Mouse (Mus musculus) limb, embryonic 11.5 days (tissue): ENCODE results near the gene Gm9736. TPM values are rescaled to one million over a fixed set of nuclear protein-coding genes. Genes with fewer than 3 reads are reported as not detected.
"Not testable (repeated sequence)": the region's sequence is repeated elsewhere in the genome, so short reads cannot be mapped to it uniquely, and the experiment has no call there.

ENCODE experiments used
- ATAC-seq: fragments of 200-750 bp; cut with Nextera tagmentation; 2 replicates; pipeline ENCODE4 v1.8.0; 2017; ENCODE audit warnings: low read depth; ENCODE audit not compliant: insufficient number of reproducible peaks, low FRiP score, low TSS enrichment
- DNase-seq: peaks from one replicate; pipeline ENCODE4 v3.0.0-alpha.2; 2015; ENCODE audit warnings: low spot score
- H3K27ac ChIP-seq: fragments of 300-500 bp; sonication (generic); replicated peaks from 2 replicates; pipeline ENCODE4 v1.5.1; 2014; ENCODE audit warnings: low read depth, mild to moderate bottlenecking, low read length
- H3K27me3 ChIP-seq: fragments of 300-500 bp; sonication (generic); 2 replicates; pipeline ENCODE4 v1.6.1; 2014; ENCODE audit warnings: mild to moderate bottlenecking, low read length, mixed read lengths; ENCODE audit not compliant: control insufficient read depth, insufficient read depth
- H3K36me3 ChIP-seq: fragments of 300-500 bp; sonication (generic); 2 replicates; pipeline ENCODE4 v1.6.1; 2014; ENCODE audit warnings: mild to moderate bottlenecking, low read length, moderate library complexity, mixed read lengths; ENCODE audit not compliant: control insufficient read depth, insufficient read depth
- H3K4me1 ChIP-seq: fragments of 300-500 bp; sonication (generic); 2 replicates; pipeline ENCODE4 v1.6.1; 2014; ENCODE audit warnings: low read length, mixed read lengths; ENCODE audit not compliant: control insufficient read depth, insufficient read depth
- H3K4me2 ChIP-seq: fragments of 300-500 bp; sonication (generic); 2 replicates; pipeline ENCODE4 v1.6.1; 2014; ENCODE audit warnings: low read depth, mild to moderate bottlenecking, moderate library complexity; ENCODE audit not compliant: severe bottlenecking
- H3K4me3 ChIP-seq: fragments of 300-500 bp; sonication (generic); 2 replicates; pipeline ENCODE4 v1.5.1; 2014; ENCODE audit warnings: low read depth, low read length
- H3K9ac ChIP-seq: fragments of 300-500 bp; sonication (generic); 2 replicates; pipeline ENCODE4 v1.6.1; 2014; ENCODE audit warnings: mild to moderate bottlenecking, low read length
- H3K9me3 ChIP-seq: fragments of 300-500 bp; sonication (generic); 2 replicates; pipeline ENCODE4 v1.6.1; 2016; ENCODE audit warnings: low read length; ENCODE audit not compliant: control insufficient read depth
- WGBS: fragments of 180-500 bp; shearing (Covaris S2); extraction: QIAGEN DNeasy Blood & Tissue Kit; methylation state at CpG from one replicate; pipeline ENCODE4 v1.1.7; 2014; 5-methylcytosine and 5-hydroxymethylcytosine counted together
- polyA plus RNA-seq: library from polyadenylated mRNA; unstranded; fragments of >200 nt; fragmentation: Nextera tagmentation; extraction: Ambion mirVana; gene quantifications from 2 replicates; pipeline ENCODE4 v1.2.1, GENCODE M21; 2014

Gm9736 gene
- polyA plus RNA-seq, 1 experiment from 2014 or later, result not detected

- WGBS, result 67% methylated on average over 1 of the region's 1 CpGs
- H3K4me3 ChIP-seq, H3K9me3 ChIP-seq: not testable (repeated sequence)
Measured at GRCm38 (mm10) chr10:77782442-77782841, 31.3 kb upstream of the Gm9736 start, which contains the start of gene Gm3250. Gene Gm3250, minus strand, starts transcription at chr10:77782542.

GRCm38 (mm10) chr10:77776844-77777243, 25.7 kb upstream of the Gm9736 start, which contains the start of gene Gm7138:
Gene Gm7138, minus strand, starts transcription at chr10:77776944.
- not testable (repeated sequence) for H3K9me3 ChIP-seq, H3K4me2 ChIP-seq, DNase-seq, H3K27me3 ChIP-seq, H3K9ac ChIP-seq, H3K4me3 ChIP-seq, ATAC-seq, H3K36me3 ChIP-seq, H3K27ac ChIP-seq, H3K4me1 ChIP-seq
- WGBS, result 53% methylated on average over 1 of the region's 1 CpGs

More at GRCm38 (mm10) chr10:77782442-77782841, 31.3 kb upstream of the Gm9736 start, which contains the start of gene Gm3250:
- not testable (repeated sequence) for ATAC-seq, H3K27ac ChIP-seq, H3K27me3 ChIP-seq, DNase-seq, H3K36me3 ChIP-seq, H3K4me1 ChIP-seq, H3K9ac ChIP-seq, H3K4me2 ChIP-seq

GRCm38 (mm10) chr10:77772142-77772541, 21.0 kb upstream of the Gm9736 start:
- H3K27me3 ChIP-seq, H3K9ac ChIP-seq, H3K27ac ChIP-seq, H3K4me1 ChIP-seq, H3K36me3 ChIP-seq, DNase-seq, H3K9me3 ChIP-seq, ATAC-seq, H3K4me2 ChIP-seq, H3K4me3 ChIP-seq: not testable (repeated sequence)
- 100% methylated on average over 1 of the region's 3 CpGs for WGBS

- not testable (repeated sequence) for H3K4me2 ChIP-seq, DNase-seq, H3K27me3 ChIP-seq, H3K36me3 ChIP-seq, H3K9ac ChIP-seq, ATAC-seq, H3K9me3 ChIP-seq, H3K27ac ChIP-seq, H3K4me3 ChIP-seq, H3K4me1 ChIP-seq
- WGBS, result 83% methylated on average over 1 of the region's 1 CpGs
Measured at GRCm38 (mm10) chr10:77771225-77771624, 20.1 kb upstream of the Gm9736 start, which contains the start of gene Gm3238. Gene Gm3238, minus strand, starts transcription at chr10:77771325.

GRCm38 (mm10) chr10:77769727-77770126, 18.6 kb upstream of the Gm9736 start:
- Histone ChIP-seq H3K27me3 (no peaks in the 10 kb centered on the region), H3K4me1 (no peaks in the 10 kb centered on the region), H3K27ac (no peak overlapping the region), H3K4me3 (no peak overlapping the region), H3K9ac (no peak overlapping the region), H3K36me3 (no peaks in the 10 kb centered on the region), H3K4me2 (no peak overlapping the region), H3K9me3 (no peaks in the 10 kb centered on the region)
- DNase-seq (no peak), ATAC-seq (no peak)
- WGBS, result 82% methylated on average over 1 of the region's 1 CpGs

- H3K27me3 ChIP-seq, ATAC-seq, H3K4me1 ChIP-seq, H3K9ac ChIP-seq, H3K4me3 ChIP-seq, H3K27ac ChIP-seq, DNase-seq, H3K36me3 ChIP-seq, H3K4me2 ChIP-seq, H3K9me3 ChIP-seq: not testable (repeated sequence)
- no CpG with 5 or more reads among the region's 1 CpGs for WGBS
Measured at GRCm38 (mm10) chr10:77759582-77759981, 8.4 kb upstream of the Gm9736 start, which contains the start of gene Gm3233. Gene Gm3233, minus strand, starts transcription at chr10:77759682.

- Histone ChIP-seq H3K27ac (no peak overlapping the region), H3K9ac (no peak overlapping the region), H3K4me3 (no peak overlapping the region), H3K36me3 (no peaks in the 10 kb centered on the region), H3K9me3 (no peaks in the 10 kb centered on the region), H3K4me2 (no peak overlapping the region), H3K4me1 (no peaks in the 10 kb centered on the region), H3K27me3 (no peaks in the 10 kb centered on the region)
- DNase-seq (no peak), ATAC-seq (no peak)
Measured at GRCm38 (mm10) chr10:77753448-77753847, 2.3 kb upstream of the Gm9736 start.

- H3K4me1 ChIP-seq, H3K9me3 ChIP-seq, H3K36me3 ChIP-seq, H3K4me2 ChIP-seq, ATAC-seq, H3K27ac ChIP-seq, DNase-seq, H3K4me3 ChIP-seq, H3K9ac ChIP-seq, H3K27me3 ChIP-seq: not testable (repeated sequence)
- WGBS, result 68% methylated on average over 3 of the region's 3 CpGs
Measured at GRCm38 (mm10) chr10:77752312-77752711, 1.2 kb upstream of the Gm9736 start.

- H3K27ac ChIP-seq, H3K9me3 ChIP-seq, DNase-seq, H3K36me3 ChIP-seq, H3K4me3 ChIP-seq, H3K4me2 ChIP-seq, H3K27me3 ChIP-seq, H3K9ac ChIP-seq, ATAC-seq, H3K4me1 ChIP-seq: not testable (repeated sequence)
- WGBS, result 67% methylated on average over 1 of the region's 1 CpGs
Measured at GRCm38 (mm10) chr10:77750686-77751085, 468 bp downstream of the Gm9736 start.
